Mouse (Mus musculus): Measurements from ENCODE around the gene Mrpl49.

DNA sequence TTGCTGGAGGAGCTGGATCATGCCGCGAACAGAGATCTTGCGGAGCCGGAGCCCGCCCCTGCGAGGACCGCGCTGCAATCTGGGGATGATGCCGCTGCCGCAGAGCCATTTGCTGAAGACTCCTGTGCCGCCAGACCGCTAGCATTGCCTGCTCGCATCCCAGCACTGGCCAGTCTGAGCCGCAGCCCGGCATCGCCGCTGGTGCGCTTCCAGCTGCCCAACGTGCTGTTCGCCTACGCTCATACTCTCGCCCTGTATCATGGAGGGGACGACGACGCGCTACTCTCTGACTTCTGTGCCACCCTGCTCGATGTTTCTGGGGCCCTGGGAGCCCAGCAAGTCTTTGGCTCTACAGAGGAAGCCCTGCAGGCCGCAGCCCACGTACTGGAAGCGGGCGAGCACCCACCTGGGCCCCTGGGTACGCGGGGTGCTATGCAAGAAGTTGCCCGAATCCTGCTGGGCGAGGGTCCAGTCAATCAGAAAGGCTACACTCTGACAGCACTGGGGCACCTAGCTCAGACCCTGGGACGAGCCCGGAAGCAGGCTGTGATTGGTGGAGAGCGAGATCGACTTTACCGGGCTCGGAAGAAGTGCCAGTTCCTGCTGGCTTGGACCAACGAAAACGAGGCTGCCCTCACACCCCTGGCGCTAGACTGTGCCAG is 4.2 kb upstream of the Mrpl49 start:
- TF ChIP-seq CTCF (IDR thresholded peaks at IDR 0.05; ENCODE audit: extremely low read depth, insufficient read depth, insufficient read length, insufficient replicate concordance) (no peak), POLR2A (IDR thresholded peaks at IDR 0.05; ENCODE audit: low read depth, low read length) (no peak)

Data from spleen, adult 2 months (tissue).